Mouse (Mus musculus) thymus, postnatal 36 days (tissue): Measurements from ENCODE around the gene Dnajc7.
"Not testable (repeated sequence)": the region's sequence is repeated elsewhere in the genome, so short reads cannot be mapped to it uniquely, and the experiment has no call there.

Experiments
- DNase-seq, 2 experiments: peaks; one replicate each; pipeline ENCODE4 v3.0.0; 2022; ENCODE audit warnings: mixed read lengths in 2 of 2

Gene Dnajc7

DNA sequence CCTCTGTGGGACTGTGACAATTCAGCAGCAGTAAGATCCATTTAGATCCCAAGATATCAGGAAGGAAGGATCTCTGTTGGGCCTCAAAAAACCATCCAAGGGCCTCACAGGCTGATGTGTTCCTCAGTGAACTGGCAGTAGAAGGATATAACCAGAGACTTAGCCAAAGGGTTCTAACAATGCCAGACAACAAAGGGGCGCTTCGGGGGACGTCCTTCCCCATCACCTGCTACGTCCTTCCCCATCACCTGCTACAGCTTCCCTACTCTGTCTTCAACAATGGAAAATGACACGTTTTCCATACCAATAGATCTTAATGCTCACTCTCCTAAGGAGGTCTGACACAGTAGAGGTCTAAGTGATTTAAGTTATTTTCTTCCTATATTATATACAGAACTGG lies 3.6 kb downstream of the Dnajc7 start:
- DNase-seq = no peak

DNA sequence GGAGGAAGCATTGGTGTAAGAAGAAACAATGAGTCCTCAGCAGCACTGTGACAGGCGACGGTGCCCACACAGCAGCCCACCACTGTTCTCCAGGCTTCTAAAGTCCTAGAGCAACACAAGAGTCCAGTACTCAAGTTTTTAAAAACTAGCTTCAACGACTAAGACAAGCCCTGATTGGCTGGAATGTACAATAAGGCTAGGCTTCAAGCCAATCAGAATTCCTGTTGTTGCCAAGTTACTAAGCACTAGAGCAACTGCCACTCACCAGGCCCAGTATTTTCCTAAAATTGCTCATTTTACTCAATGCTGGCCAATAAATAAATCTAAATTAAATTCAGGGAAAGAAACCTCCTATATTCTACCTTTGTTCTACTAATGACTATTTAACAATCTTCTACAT lies 6.7 kb downstream of the Dnajc7 start:
- DNase-seq = no peak

DNA sequence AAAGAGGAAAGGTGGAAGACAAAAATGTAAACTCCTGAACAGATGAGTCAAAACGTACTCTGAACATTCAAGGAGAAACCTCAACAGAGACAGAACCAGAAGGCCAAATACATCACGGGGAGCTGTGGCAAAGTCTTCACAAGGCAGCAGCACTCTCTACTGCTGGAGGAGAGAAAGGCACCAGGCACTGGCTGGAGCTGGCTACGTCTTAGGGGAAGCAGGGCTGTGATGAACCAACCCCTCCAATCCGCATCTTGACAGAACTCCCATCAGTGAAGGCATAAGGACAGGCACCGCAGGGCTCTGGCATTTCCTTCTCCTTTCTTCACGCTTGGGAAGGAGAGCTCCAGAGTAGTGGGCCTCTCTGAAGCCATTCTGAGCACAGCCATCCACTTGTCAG lies 8.3 kb downstream of the Dnajc7 start:
- no peak for DNase-seq

DNA sequence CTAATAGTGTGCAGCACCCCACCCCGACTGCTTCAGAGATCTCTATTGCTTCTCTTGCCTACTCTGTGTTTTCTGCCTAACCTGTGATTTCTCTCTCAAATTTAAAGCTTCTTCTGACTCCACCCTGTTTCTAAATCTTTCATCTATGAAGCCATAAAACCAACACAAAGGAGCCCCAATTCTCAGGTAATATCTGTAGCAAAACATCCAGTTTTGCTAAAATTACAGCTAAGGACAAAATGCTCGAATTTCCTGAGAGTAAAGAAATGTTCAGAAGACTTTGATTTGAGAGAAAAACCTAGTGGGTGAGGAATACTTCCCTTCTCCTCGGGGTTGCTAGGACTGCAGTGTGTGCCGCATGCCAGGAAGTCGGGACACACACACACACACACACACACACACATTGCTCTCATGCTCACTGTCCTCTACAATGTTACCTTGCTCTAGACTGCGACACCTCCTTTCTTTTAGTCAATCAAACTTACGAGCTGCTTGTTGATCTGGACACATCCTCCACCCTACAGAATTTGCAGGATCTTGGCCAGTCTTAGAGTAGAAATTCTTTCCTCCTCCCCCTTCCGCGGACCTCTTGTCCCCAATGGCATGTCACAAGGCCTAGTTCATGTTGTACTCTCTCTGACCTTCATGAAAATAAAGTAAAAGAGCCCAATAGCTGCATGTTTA lies 9.8 kb downstream of the Dnajc7 start:
- DNase-seq = no peak

DNA sequence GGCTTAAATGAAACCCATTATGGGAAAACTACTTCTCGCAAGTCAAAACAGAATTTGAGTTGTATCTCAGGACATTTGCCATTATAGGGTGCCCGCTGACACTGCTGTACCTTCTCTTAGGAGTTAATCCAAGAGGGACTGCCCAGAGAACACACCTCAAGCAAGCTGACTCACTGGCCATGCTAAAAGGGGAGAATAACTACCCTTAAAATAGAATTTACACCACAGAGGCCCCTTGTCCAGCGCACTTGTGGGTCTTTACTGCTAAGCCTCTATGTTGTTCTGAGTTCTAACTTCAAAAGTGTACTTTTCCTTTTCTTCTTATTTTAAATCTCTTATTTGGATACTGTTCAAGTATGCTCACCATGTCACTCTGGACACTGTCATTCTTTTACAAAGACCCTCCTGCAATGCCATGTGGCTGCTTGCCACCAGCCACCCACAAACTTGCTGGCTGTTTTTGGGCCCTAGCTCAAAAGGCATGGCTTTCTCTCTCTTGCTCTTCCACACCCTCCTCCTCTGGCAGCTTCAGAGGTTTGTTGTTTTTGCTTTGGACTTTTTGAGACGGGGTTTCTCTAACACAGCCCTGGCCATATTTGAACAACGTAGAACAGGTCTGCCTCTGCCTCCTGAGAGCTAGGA lies 10.5 kb downstream of the Dnajc7 start:
- no peak for DNase-seq

DNA sequence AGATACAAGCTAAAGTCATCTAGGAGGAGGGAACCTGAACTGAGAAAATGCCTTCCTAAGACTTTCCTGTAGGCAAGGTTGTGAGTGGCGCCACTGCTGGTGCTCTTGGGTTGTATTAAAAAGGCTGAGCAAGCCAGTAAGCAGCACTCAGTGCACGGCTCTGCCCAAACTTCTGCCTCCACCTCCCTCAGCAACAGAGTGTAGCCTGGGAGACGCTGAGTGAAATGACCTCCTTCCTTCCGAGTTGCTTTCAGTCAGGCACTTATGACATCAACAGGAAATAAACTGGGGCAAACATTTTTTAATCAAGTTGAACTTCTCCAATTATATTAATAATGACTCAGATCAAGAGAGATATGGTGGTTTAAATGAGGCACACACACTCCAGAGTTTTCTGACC lies 11.2 kb downstream of the Dnajc7 start:
- DNase-seq = no peak

DNA sequence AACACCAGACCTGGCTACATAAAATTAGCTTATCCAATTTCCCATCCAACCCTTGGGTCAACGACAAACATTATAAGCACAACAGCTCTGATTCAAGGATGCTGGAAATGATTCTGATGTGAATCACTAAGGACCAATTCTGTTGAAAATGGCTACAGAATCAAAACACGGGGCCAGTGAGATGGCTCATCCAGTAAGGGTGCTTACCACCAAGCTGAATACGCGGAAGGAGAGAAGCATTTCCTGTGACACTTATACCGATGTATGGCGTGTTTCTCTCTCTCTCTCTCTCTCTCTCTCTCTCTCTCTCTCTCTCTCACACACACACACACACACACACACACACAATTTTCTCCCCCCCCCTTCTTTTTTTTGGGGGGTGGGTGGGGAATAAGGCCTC lies 12.8 kb downstream of the Dnajc7 start:
- DNase-seq = no peak

DNA sequence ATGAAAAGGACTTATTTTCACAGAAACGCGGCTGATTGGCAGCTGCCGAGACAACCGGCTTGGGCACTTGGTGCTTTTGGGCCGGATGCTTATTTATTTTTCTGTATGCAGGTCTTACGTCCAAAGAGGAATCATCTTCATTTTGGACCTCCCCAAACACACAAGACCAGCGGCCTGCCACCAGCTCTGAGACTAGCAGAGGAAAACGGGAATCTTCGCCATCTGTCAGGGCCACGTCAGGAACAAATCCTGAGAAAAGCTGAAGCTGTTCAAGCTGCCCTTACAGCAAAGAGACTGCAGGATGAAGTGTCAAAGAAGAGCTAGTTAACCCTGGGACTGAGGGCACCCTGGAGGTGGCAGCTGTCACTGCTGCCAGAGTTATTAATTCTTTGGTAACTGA lies 14.5 kb downstream of the Dnajc7 start:
- no peak for DNase-seq

DNA sequence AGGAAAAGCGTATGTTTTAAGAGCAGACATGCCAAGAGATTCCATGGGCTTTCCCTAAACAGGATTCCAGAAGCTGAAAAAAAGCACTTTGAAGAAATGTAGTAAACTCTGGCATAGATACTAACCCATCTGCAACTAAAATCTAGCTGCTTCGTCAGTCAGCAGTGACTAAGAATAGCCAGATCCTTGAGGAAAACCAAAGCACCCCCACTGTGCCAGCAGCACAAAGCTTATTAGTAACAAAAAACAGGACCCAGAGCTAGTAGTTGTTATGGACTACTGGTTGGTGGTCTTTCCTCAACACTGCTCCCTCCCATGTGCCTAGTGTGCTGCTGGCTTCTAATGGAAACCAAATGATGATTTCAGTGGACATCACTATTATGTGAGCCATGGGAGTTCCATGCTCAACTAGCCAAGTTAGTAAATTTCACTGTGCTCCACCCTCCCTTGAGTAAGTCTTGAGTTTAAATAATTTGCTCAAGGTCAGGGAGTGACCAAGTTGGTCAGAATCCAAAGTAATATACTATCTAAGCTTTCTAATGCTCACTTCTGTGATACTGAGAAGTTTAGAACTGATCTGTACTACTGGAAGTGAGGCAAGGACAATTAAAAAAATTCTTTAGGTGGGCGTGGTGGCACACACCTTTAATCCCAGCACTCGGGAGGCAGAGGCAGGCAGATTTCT lies 15.5 kb downstream of the Dnajc7 start:
- no peak for DNase-seq

DNA sequence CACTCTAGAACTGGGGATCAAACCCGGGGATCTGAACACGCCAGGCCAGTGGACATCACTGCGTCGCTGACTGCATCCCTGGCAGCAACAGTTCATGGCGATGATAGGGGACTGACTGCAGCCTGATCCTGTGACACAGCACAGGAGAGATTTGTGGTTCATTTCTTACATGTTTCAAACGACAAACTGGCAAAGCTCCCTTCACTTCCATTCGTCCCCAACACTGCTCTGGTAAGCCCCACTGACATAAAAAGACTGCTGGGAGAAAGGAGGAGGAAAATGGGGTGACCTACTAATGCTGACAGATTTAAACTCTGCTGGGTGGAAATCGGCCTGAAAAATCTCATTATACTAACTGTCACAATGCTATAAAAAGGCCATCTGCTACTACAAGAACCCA lies 16.2 kb downstream of the Dnajc7 start:
- DNase-seq = no peak

DNA sequence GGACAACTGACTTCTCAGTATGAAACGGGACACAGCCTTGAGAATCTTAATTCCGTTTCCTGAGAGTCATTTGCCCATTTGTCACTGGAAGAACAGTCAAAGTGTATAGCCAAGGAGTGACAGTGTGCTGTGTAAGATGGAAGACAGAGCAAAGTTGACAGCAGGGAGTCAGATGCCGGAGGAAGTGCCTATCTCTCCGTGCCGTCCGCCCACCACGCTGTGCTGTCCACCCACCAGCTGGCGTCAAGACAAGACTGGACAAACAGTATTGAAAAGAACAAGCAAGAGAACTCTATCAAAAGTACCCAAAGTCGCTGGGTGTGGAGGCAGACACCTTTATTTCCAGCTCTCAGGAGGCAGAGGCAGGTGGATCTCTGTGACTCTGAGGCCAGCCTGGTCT lies 16.8 kb downstream of the Dnajc7 start:
- DNase-seq = no peak

DNA sequence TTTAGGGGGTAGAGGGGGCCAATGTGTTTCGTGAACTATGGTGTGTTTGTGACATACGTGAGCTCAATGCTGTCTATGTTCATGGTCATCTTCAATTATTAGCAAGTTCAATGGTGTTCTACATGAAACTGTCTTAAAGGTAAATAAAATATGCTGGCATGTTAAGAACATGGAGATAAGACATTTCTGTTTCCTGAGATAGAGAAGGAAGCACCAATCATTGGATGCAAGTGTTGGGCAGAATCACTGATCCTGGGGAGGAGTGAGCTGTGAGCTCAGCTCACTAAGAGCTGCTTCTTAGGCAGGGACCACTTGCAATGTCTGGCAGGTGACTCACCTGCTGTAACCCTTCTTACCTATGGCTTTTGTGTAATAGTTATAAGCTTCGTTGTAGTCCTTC lies 18.6 kb downstream of the Dnajc7 start:
- DNase-seq = no peak

DNA sequence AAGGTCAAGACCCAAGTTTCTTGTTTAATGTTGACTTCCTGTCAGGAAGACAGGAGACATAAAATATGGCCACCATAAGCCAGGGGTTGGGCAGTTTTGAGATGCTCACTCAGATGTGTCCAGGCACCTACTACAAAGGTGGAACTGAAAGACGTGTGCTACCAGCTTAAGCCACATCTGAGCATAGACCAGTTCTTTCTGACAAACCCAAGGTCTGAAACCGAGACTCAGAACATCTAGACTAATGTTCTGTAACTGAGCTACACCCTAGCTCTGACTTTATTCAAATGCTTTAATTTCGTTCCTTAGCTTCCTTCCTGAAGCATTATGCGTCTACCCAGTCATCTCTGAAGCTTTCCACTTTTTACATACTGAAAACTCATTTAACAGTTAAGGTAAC lies 21.9 kb downstream of the Dnajc7 start:
- no peak for DNase-seq

DNA sequence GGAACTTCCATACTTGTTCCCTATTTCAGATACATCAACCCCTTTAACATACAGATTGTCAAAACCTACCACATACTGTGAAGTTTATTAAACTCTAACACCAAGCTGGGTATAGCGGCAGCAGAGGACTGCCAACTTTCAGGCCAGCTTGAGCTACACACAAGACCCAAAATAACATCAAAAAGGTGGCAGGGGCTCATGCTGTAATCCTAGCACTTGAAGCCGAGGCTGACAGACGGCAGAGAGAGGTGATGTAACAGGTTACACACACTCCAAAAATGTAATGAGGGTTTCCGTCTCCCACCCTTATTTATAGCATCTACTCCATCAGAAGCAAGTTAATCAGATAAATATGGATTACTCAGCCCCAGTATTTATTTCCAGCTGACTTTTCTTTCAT lies 24.4 kb downstream of the Dnajc7 start:
- DNase-seq = no peak

DNA sequence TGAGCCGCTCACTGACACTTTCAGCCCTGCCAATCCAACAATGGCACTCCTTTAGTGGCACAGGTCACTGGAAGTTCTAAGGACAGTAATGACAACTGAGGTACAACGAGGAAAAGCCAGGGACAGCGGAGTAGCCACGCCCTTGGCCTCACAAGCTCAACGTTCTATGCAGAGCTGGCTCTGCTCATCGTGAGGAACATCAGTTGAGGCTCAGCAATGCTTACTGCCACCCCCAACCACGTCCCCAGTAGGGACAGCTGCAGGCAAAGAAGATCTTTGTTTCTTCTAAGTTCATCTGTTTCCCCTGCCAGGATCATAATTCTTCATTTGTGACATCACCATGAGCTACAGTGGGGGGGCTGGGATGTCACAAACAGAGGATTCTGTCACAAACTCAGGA lies 25.4 kb downstream of the Dnajc7 start:
- no peak for DNase-seq

DNA sequence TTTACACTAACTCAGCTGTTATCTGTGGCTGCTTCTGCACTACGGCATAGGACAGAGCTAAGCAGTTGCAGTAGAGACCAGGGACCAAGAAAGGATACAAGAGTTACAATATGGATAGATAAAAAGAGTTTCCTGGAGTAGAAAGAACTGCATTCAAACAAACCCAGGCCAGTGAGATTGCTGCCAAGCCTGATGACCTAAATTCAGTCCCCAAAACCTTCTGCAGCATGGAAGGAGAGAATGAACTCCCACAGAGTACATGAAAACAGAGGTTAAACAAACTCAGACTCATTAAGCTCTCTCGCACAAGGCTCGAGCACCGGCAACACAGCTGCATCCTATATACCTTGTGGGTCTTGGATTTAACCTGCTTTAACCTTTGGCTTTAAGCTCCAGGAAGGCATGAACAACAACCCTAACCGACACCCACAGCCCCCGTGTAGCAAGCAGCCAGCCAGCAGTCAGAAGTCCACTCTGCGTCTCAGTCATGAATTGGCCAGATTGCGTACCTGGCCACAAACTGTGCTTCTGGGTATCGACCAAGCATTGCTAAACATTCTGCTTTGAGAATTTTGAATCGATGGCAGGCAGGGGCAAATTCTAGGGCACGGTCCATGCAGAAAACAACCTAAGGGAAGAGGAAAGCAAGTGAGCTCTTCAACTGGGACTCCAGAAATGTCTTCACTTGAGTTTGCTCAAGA lies 27.5 kb downstream of the Dnajc7 start:
- no peak for DNase-seq

DNA sequence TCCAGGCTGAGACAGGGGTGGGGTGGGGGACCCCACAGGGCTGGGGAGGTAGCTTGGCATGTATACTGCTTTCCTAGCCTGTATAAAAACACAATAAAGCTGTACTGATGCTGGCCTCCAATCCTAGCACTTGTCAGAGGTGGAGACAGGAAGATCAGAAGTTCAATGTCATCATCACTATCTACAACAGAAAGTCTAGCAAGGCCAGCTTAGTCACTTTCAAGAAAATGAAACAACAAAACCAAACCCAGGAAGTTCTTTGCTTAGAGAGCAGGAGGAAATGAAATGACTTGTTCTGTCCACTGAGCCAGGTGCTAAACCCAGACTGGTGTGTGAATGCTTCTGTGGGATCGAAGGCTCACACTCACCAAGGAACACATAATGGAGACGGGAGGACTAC lies 31.5 kb downstream of the Dnajc7 start:
- DNase-seq = no peak

DNA sequence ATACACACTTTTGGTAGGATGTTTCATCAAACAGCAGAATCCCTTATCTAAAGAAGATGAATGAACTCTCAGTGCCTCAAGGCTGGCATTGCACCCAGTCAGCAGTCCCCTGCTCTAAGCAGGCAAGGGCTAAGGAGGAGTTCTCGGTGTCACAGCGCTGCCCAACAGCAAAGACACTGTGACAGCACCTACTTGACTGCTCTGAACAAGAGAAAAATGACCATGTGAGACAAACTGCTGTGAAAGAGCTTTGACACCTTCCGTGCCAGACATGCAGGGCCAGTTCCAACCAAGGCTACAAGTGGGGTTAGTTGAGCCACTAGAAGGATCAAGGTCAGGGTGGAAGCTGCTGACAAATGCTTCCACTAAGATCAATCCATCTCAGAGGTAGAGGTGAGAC lies 34.8 kb downstream of the Dnajc7 start:
- DNase-seq = no peak

DNA sequence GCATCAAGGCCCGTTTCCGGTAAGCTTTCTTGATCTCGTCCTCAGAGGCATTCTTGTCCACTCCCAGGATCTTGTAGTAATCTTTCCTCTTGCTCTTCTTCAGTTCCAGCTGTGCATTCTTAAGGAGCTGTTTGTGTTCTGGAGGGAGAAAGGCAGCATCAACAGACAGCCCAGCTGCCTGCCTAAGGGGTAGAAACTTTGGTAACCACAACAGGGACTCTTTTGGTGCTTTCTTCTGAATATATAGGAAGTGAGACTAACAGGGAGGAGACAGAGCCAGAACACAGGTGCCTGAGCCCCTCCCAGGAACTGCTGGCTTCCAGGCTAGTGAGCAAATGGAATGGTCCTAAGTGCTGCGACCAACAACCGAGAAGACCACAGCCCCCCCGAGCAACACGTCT lies 35.4 kb downstream of the Dnajc7 start:
- DNase-seq = peak; percentile 47 to 54

DNA sequence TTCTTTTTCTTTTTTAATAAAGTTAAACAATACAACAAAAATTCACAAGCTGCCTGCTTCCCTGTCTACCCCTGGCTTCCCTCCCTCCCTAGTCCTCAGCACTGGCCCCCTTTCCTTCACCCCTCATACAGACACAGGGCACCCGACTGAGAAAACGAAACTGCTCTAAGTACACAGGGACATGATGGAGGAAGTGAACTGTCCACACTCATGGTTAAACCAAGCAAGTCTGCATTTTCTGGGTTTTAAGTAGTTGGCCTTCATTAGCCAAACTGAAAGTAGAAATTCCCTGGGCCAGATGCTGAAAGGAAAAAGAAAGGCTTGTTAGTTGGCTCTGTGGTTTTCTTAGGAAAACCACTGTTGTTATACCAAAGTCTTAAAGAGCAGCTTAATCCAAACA lies 37.1 kb downstream of the Dnajc7 start:
- DNase-seq = no peak

DNA sequence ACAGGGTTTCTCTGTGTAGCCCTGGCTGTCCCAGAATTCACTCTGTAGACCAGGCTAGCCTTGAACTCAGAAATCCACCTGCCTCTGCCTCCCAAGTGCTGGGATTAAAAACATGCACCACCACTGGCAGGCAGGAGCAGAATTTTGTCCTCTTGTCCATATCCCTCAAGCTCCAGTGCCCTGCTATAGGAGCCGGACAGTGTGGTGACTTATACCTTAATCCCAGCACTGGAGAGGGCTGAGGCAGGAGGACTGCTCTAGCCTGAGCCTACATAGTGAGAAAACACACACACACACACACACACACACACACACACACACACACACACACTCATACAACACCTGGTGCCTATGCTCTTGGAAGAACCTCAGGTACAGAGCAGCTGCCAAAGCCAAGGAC lies 37.6 kb downstream of the Dnajc7 start:
- DNase-seq = not testable (repeated sequence)

DNA sequence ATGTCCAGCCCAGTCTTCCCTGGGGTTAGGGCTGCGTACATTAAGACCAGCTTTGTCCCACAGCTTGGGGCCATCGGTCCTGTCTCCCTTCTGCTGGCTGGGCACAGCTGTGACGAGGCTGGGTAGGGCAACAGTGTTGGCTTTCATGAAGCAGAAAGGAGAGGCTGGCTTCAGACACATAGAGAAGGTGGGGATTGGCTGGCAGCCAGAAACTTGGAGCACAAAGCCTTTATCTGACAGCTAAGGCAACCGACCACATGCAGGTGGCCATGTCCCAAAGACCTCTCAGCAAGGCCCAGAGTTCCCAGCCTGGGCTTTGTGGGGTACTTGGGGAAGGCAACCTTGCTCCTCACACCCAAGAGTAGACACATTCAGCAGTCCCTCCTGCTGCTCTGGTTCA lies 38.2 kb downstream of the Dnajc7 start:
- peak; percentile 65 to 71 for DNase-seq

DNA sequence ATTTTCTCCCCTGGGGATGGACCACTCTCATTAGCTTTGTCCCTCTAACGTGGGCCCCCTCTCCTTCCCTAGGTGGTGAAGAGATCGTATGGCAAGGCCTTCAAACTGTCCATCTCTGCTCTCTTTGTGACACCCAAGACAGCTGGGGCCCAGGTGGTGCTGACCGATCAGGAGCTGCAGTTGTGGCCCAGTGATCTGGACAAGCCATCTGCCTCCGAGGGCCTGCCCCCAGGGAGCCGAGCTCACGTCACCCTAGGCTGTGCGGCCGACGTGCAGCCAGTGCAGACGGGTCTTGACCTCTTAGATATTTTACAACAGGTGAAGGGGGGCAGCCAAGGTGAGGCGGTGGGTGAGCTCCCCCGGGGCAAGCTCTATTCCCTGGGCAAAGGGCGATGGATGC lies 39.7 kb downstream of the Dnajc7 start:
- no peak for DNase-seq
